Mouse (Mus musculus): ENCODE data around the gene Zdhhc13.

Zdhhc13 gene

GRCm38 (mm10) chr7:48784773-48785523, 3.9 kb upstream of the Zdhhc13 start:
- peak in 1 of 2 experiments; percentile 50 for DNase-seq (ENCODE audit: low spot score in 2 of 2)

- DNase-seq (ENCODE audit: low spot score in 2 of 2), result no peak
Measured at GRCm38 (mm10) chr7:48788348-48788747, 455 bp upstream of the Zdhhc13 start.

- DNase-seq (ENCODE audit: low spot score in 2 of 2), result no peak
Measured at GRCm38 (mm10) chr7:48790117-48790516, 1.3 kb downstream of the Zdhhc13 start.

- no peak for DNase-seq (ENCODE audit: low spot score in 2 of 2)
Measured at GRCm38 (mm10) chr7:48791412-48791811, 2.6 kb downstream of the Zdhhc13 start.

GRCm38 (mm10) chr7:48795130-48795529, 6.3 kb downstream of the Zdhhc13 start:
- no peak for DNase-seq (ENCODE audit: low spot score in 2 of 2)

- no peak for DNase-seq (ENCODE audit: low spot score in 2 of 2)
Measured at GRCm38 (mm10) chr7:48803381-48803780, 14.6 kb downstream of the Zdhhc13 start.

GRCm38 (mm10) chr7:48806587-48806986, 17.8 kb downstream of the Zdhhc13 start:
- no peak for DNase-seq (ENCODE audit: low spot score in 2 of 2)

GRCm38 (mm10) chr7:48810652-48811051, 21.8 kb downstream of the Zdhhc13 start:
- no peak for DNase-seq (ENCODE audit: low spot score in 2 of 2)

GRCm38 (mm10) chr7:48812358-48812757, 23.6 kb downstream of the Zdhhc13 start:
- DNase-seq (ENCODE audit: low spot score in 2 of 2), result no peak

GRCm38 (mm10) chr7:48813594-48813993, 24.8 kb downstream of the Zdhhc13 start:
- DNase-seq (ENCODE audit: low spot score in 2 of 2), result no peak

- no peak for DNase-seq (ENCODE audit: low spot score in 2 of 2)
Measured at GRCm38 (mm10) chr7:48821654-48822053, 32.9 kb downstream of the Zdhhc13 start.

- no peak for DNase-seq (ENCODE audit: low spot score in 2 of 2)
Measured at GRCm38 (mm10) chr7:48823621-48824020, 34.8 kb downstream of the Zdhhc13 start.

GRCm38 (mm10) chr7:48824671-48825070, 35.9 kb downstream of the Zdhhc13 start:
- no peak for DNase-seq (ENCODE audit: low spot score in 2 of 2)

- no peak for DNase-seq (ENCODE audit: low spot score in 2 of 2)
Measured at GRCm38 (mm10) chr7:48825170-48825569, 36.4 kb downstream of the Zdhhc13 start.

- DNase-seq (ENCODE audit: low spot score in 2 of 2), result no peak
Measured at GRCm38 (mm10) chr7:48829177-48829910, 40.5 kb downstream of the Zdhhc13 start.

GRCm38 (mm10) chr7:48830395-48830794, 41.6 kb downstream of the Zdhhc13 start:
- DNase-seq (ENCODE audit: low spot score in 2 of 2), result no peak

- DNase-seq (ENCODE audit: low spot score in 2 of 2), result no peak
Measured at GRCm38 (mm10) chr7:48832735-48833134, 43.9 kb downstream of the Zdhhc13 start.

GRCm38 (mm10) chr7:48834371-48834970, 45.7 kb downstream of the Zdhhc13 start:
- no peak for DNase-seq (ENCODE audit: low spot score in 2 of 2)

- no peak for DNase-seq (ENCODE audit: low spot score in 2 of 2)
Measured at GRCm38 (mm10) chr7:48834989-48835626, 46.3 kb downstream of the Zdhhc13 start.

- DNase-seq (ENCODE audit: low spot score in 2 of 2), result no peak
Measured at GRCm38 (mm10) chr7:48836949-48837348, 48.1 kb downstream of the Zdhhc13 start.

- DNase-seq (ENCODE audit: low spot score in 2 of 2), result no peak
Measured at GRCm38 (mm10) chr7:48838434-48838833, 49.6 kb downstream of the Zdhhc13 start.

- no peak for DNase-seq (ENCODE audit: low spot score in 2 of 2)
Measured at GRCm38 (mm10) chr7:48840545-48840944, 51.7 kb downstream of the Zdhhc13 start.
